Mouse (Mus musculus) forebrain, embryonic 12.5 days (tissue): ENCODE measurements around the gene Pigm. TPM values are rescaled to one million over a fixed set of nuclear protein-coding genes. Genes with fewer than 3 reads are reported as not detected.

Source experiments
- ATAC-seq: fragments of 200-750 bp; cut with Nextera tagmentation; 2 replicates; pipeline ENCODE4 v1.8.0; 2017; ENCODE audit warnings: moderate TSS enrichment; ENCODE audit not compliant: low FRiP score
- H3K27ac ChIP-seq: fragments of 300-500 bp; sonication (generic); 2 replicates; pipeline ENCODE4 v1.5.1; 2016; ENCODE audit warnings: mild to moderate bottlenecking
- H3K27me3 ChIP-seq: fragments of 300-500 bp; sonication (generic); 2 replicates; pipeline ENCODE4 v1.6.1; 2016; ENCODE audit warnings: mild to moderate bottlenecking
- H3K36me3 ChIP-seq: fragments of 300-500 bp; sonication (generic); replicated peaks from 2 replicates; pipeline ENCODE4 v1.6.1; 2016; ENCODE audit warnings: mild to moderate bottlenecking
- H3K4me1 ChIP-seq: fragments of 300-500 bp; sonication (generic); 2 replicates; pipeline ENCODE4 v1.6.1; 2016
- H3K4me2 ChIP-seq: fragments of 300-500 bp; sonication (generic); 2 replicates; pipeline ENCODE4 v1.6.1; 2016; ENCODE audit warnings: mild to moderate bottlenecking, moderate library complexity
- H3K4me3 ChIP-seq: fragments of 300-500 bp; sonication (generic); replicated peaks from 2 replicates; pipeline ENCODE4 v1.5.1; 2016; ENCODE audit warnings: mild to moderate bottlenecking
- H3K9ac ChIP-seq: fragments of 300-500 bp; sonication (generic); 2 replicates; pipeline ENCODE4 v1.6.1; 2016; ENCODE audit warnings: mild to moderate bottlenecking
- H3K9me3 ChIP-seq: fragments of 300-500 bp; sonication (generic); 2 replicates; pipeline ENCODE4 v1.6.1; 2016
- WGBS: fragments of 180-500 bp; shearing (Covaris S2); methylation state at CpG from one replicate; pipeline ENCODE4 v1.1.7; 2016; 5-methylcytosine and 5-hydroxymethylcytosine counted together
- polyA plus RNA-seq: library from polyadenylated mRNA; unstranded; fragments of >200 nt; fragmentation: Nextera tagmentation; extraction: Ambion mirVana; gene quantifications from 2 replicates; pipeline ENCODE4 v1.2.1, GENCODE M21; 2016

Gene Pigm
- polyA plus RNA-seq, 1 experiment from 2014 or later = 10.9 TPM

DNA sequence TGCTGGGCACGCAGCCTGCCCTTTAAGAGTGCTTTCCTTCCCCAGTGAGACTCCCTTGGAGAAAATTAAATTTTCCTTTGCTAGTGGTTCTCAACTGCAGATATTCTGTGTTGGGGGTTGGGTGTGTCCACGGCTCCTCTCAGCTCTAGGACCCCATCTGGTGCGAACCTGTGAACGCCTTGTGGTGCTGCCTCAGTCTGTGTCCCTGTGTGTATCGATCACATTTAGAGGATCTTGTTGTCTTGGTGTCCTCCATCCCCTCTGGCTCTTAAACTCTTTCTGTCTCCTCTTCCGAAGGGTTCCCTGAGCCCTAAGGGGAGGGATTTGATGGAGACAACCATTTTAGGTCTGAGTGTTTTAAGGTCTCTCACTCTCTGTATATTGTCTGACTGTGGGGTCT lies 43.8 kb downstream of the Pigm start:
- no peak overlapping the region for H3K4me3 ChIP-seq
- WGBS = 91% methylated on average over 6 of the region's 6 CpGs
- H3K36me3 ChIP-seq = no peaks in the 10 kb centered on the region
- H3K9me3 ChIP-seq = no peaks in the 10 kb centered on the region
- H3K4me1 ChIP-seq = no peaks in the 10 kb centered on the region; the same call in 1 of the 2 replicates
- H3K4me2 ChIP-seq = no peak overlapping the region
- H3K9ac ChIP-seq = no peak overlapping the region
- H3K27ac ChIP-seq = no peak overlapping the region
- ATAC-seq = no peak
- no peaks in the 10 kb centered on the region for H3K27me3 ChIP-seq

GRCm38 (mm10) chr1:172423393-172423792 lies 47.0 kb downstream of the Pigm start:
- Histone ChIP-seq H3K27ac (no peak overlapping the region), H3K9me3 (no peaks in the 10 kb centered on the region), H3K9ac (no peak overlapping the region), H3K4me2 (no peak overlapping the region), H3K4me1 (no peaks in the 10 kb centered on the region), H3K36me3 (no peaks in the 10 kb centered on the region), H3K27me3 (no peaks in the 10 kb centered on the region), H3K4me3 (no peak overlapping the region)
- WGBS = 72% methylated on average over 1 of the region's 1 CpGs
- no peak for ATAC-seq

GRCm38 (mm10) chr1:172426419-172426818 lies 50.1 kb downstream of the Pigm start:
- 47% methylated on average over 1 of the region's 1 CpGs for WGBS
- Histone ChIP-seq H3K9ac (no peak overlapping the region), H3K4me3 (no peak overlapping the region), H3K9me3 (no peaks in the 10 kb centered on the region), H3K4me1 (no peaks in the 10 kb centered on the region), H3K27me3 (no peaks in the 10 kb centered on the region), H3K27ac (no peak overlapping the region), H3K36me3 (no peaks in the 10 kb centered on the region), H3K4me2 (no peak overlapping the region)
- no peak for ATAC-seq

DNA sequence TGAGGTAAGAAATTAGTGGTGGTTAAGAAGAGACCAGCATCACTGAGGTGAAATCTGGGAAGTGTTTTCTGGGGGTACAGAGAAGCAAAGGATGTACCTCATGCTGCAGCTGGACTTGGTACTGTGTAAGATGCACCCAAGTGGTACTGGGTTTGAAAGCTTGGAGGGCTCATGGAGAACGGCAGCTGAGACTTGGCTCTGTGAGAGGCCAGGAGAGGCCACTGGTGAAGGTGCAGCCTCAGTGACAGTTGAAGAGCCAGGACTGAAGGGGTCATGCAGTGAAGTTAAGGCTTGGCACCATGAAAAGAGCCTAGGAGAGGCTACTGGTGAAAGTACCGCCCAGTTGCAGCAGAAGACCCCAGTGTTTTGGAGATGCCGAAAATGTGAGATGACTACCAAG lies 51.5 kb downstream of the Pigm start:
- H3K4me2 ChIP-seq = no peak overlapping the region
- no peaks in the 10 kb centered on the region for H3K27me3 ChIP-seq
- 88% methylated on average over 3 of the region's 3 CpGs for WGBS
- H3K9ac ChIP-seq = no peak overlapping the region
- no peak overlapping the region for H3K4me3 ChIP-seq
- H3K4me1 ChIP-seq = no peaks in the 10 kb centered on the region
- no peak for ATAC-seq
- H3K9me3 ChIP-seq = no peaks in the 10 kb centered on the region
- H3K36me3 ChIP-seq = no peaks in the 10 kb centered on the region
- no peak overlapping the region for H3K27ac ChIP-seq

- Histone ChIP-seq H3K9ac (no peak overlapping the region), H3K4me1 (no peaks in the 10 kb centered on the region), H3K9me3 (no peaks in the 10 kb centered on the region), H3K27me3 (no peaks in the 10 kb centered on the region), H3K36me3 (no peaks in the 10 kb centered on the region), H3K4me2 (no peak overlapping the region), H3K27ac (no peak overlapping the region), H3K4me3 (no peak overlapping the region)
- WGBS = 86% methylated on average over 1 of the region's 1 CpGs
- no peak for ATAC-seq
These were observed 52.3 kb downstream of the Pigm start for GRCm38 (mm10) chr1:172428614-172429013.

DNA sequence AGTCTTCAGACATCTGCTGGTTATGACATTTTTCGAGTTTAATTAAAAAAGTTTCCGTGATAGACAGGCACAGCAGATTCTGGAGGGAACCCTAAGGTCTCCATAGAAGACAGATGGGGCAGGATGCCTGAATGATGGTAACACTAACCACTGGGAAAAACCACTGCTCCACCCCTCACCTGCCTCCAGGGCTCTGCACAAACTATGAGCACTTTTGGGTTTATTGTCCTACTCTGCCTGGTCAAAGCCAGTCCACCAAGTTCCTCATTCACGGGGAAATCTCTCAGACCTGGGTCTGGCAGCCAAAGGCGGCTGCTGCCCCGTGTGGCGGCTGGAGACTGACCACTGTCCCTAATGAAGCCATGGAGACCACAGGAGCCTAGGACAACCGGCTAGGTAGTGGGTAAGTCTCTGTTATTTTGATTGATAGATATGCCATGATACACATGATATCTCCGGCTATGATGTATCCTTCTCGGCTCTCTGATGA lies 54.4 kb downstream of the Pigm start:
- Histone ChIP-seq H3K27ac (no peak overlapping the region), H3K4me3 (no peak overlapping the region), H3K9ac (no peak overlapping the region), H3K4me1 (no peaks in the 10 kb centered on the region), H3K27me3 (no peaks in the 10 kb centered on the region), H3K4me2 (no peak overlapping the region), H3K9me3 (no peaks in the 10 kb centered on the region), H3K36me3 (no peaks in the 10 kb centered on the region)
- WGBS = 56% methylated on average over 9 of the region's 9 CpGs
- ATAC-seq = no peak

GRCm38 (mm10) chr1:172431836-172432586 lies 55.7 kb downstream of the Pigm start:
- Histone ChIP-seq H3K9me3 (no peaks in the 10 kb centered on the region), H3K27me3 (no peaks in the 10 kb centered on the region), H3K4me1 (no peaks in the 10 kb centered on the region), H3K4me3 (no peak overlapping the region), H3K36me3 (no peaks in the 10 kb centered on the region), H3K27ac (no peak overlapping the region), H3K4me2 (no peak overlapping the region), H3K9ac (no peak overlapping the region)
- ATAC-seq = no peak
- 63% methylated on average over 4 of the region's 4 CpGs for WGBS

GRCm38 (mm10) chr1:172432587-172432955 lies 56.2 kb downstream of the Pigm start:
- ATAC-seq = no peak
- Histone ChIP-seq H3K27me3 (no peaks in the 10 kb centered on the region), H3K27ac (no peak overlapping the region), H3K36me3 (no peaks in the 10 kb centered on the region), H3K9ac (no peak overlapping the region), H3K4me3 (no peak overlapping the region), H3K4me2 (no peak overlapping the region), H3K4me1 (no peaks in the 10 kb centered on the region), H3K9me3 (no peaks in the 10 kb centered on the region)
- 88% methylated on average over 3 of the region's 3 CpGs for WGBS

- H3K4me3 ChIP-seq = no peak overlapping the region
- no peaks in the 10 kb centered on the region for H3K36me3 ChIP-seq
- no peaks in the 10 kb centered on the region for H3K4me1 ChIP-seq
- no peak for ATAC-seq
- no peaks in the 10 kb centered on the region for H3K27me3 ChIP-seq
- H3K9me3 ChIP-seq = no peaks in the 10 kb centered on the region
- no peak overlapping the region for H3K9ac ChIP-seq
- no peak overlapping the region for H3K4me2 ChIP-seq
- no peak overlapping the region for H3K27ac ChIP-seq
- WGBS = 91% methylated on average over 20 of the region's 20 CpGs
These were observed 56.9 kb downstream of the Pigm start for GRCm38 (mm10) chr1:172433012-172433850.

Other genes with a start within 250 kb of the Pigm start
- 157 and 162 TPM in 2 replicates for gene Pex19, start 249.8 kb upstream of the Pigm start, polyA plus RNA-seq
- gene Dcaf8, start 228.5 kb upstream of the Pigm start, polyA plus RNA-seq = 139 and 143 TPM in 2 replicates
- gene Pea15a, start 169.7 kb upstream of the Pigm start, polyA plus RNA-seq = 405 and 443 TPM in 2 replicates
- 1.6 and 2.3 TPM in 2 replicates for gene Casq1, start 156.7 kb upstream of the Pigm start, polyA plus RNA-seq
- gene Atp1a4, start 118.1 kb upstream of the Pigm start, polyA plus RNA-seq = 0.05 and 0.06 TPM in 2 replicates
- gene Igsf8, start 114.9 kb upstream of the Pigm start, polyA plus RNA-seq = 122 and 127 TPM in 2 replicates
- 9.5 and 10.8 TPM in 2 replicates for gene Atp1a2, start 78.5 kb upstream of the Pigm start, polyA plus RNA-seq
- 2.5 and 2.8 TPM in 2 replicates for gene Kcnj9, start 47.2 kb upstream of the Pigm start, polyA plus RNA-seq
- gene Kcnj10, start 35.3 kb upstream of the Pigm start, polyA plus RNA-seq = 0.93 and 1.2 TPM in 2 replicates
- 0.15 TPM in 1 of 2 replicates, not detected in the other for gene Slamf9, start 98.8 kb downstream of the Pigm start, polyA plus RNA-seq
- 102 TPM in 2 replicates for gene Igsf9, start 105.2 kb downstream of the Pigm start, polyA plus RNA-seq
- 40.0 and 45.7 TPM in 2 replicates for gene Tagln2, start 123.5 kb downstream of the Pigm start, polyA plus RNA-seq
- 1.2 and 2.6 TPM in 2 replicates for gene Cfap45, start 144.3 kb downstream of the Pigm start, polyA plus RNA-seq
- gene Vsig8, start 179.4 kb downstream of the Pigm start, polyA plus RNA-seq = 0.28 TPM in 1 of 2 replicates, not detected in the other
- not detected in 2 replicates for gene Slamf8, start 214.0 kb downstream of the Pigm start, polyA plus RNA-seq
- gene Fcrl6, start 226.0 kb downstream of the Pigm start, polyA plus RNA-seq = 0.24 TPM in 1 of 2 replicates, not detected in the other